Mouse (Mus musculus) c-Kit-positive CD71-positive TER-119-positive erythroid progenitor cells, embryonic 14.5 days (primary cell): ENCODE data around the gene Hdlbp.
"Not testable (repeated sequence)": the region's sequence is repeated elsewhere in the genome, so short reads cannot be mapped to it uniquely, and the experiment has no call there.

Experiments
- DNase-seq: peaks from one replicate; pipeline ENCODE4 v3.0.0-alpha.2; 2013; ENCODE audit warnings: low spot score

Gene Hdlbp

GRCm38 (mm10) chr1:93478586-93479475, at the start of gene Hdlbp:
Gene Hdlbp (minus strand): TSS chr1:93478815.
- peak; percentile 96 for DNase-seq

- no peak for DNase-seq
Observed at GRCm38 (mm10) chr1:93522325-93522724, 43.7 kb upstream of the Hdlbp start.

- DNase-seq = no peak
Observed at GRCm38 (mm10) chr1:93521491-93521890, 42.9 kb upstream of the Hdlbp start.

GRCm38 (mm10) chr1:93513221-93513620, 34.6 kb upstream of the Hdlbp start:
- no peak for DNase-seq

- DNase-seq = peak; percentile 6
Observed at GRCm38 (mm10) chr1:93512351-93512690, 33.7 kb upstream of the Hdlbp start.

- DNase-seq = peak; percentile 90
Observed at GRCm38 (mm10) chr1:93511585-93512350, 33.2 kb upstream of the Hdlbp start, which contains the start of gene Farp2. Gene Farp2 (plus strand): TSS chr1:93512079.

GRCm38 (mm10) chr1:93508576-93508975, 30.0 kb upstream of the Hdlbp start:
- not testable (repeated sequence) for DNase-seq

- peak; percentile 50 for DNase-seq
Observed at GRCm38 (mm10) chr1:93506944-93507676, 28.5 kb upstream of the Hdlbp start.

- DNase-seq = no peak
Observed at GRCm38 (mm10) chr1:93495312-93495711, 16.7 kb upstream of the Hdlbp start.

GRCm38 (mm10) chr1:93486302-93486701, 7.7 kb upstream of the Hdlbp start:
- DNase-seq = not testable (repeated sequence)

- DNase-seq = peak; percentile 56
Observed at GRCm38 (mm10) chr1:93479476-93480083, 965 bp upstream of the Hdlbp start.

GRCm38 (mm10) chr1:93477758-93478585, 643 bp downstream of the Hdlbp start:
- DNase-seq = peak; percentile 90

- DNase-seq = no peak
Observed at GRCm38 (mm10) chr1:93475694-93476093, 2.9 kb downstream of the Hdlbp start.

GRCm38 (mm10) chr1:93468626-93469025, 10.0 kb downstream of the Hdlbp start:
- DNase-seq = no peak

GRCm38 (mm10) chr1:93465746-93466145, 12.9 kb downstream of the Hdlbp start:
- DNase-seq = no peak

- no peak for DNase-seq
Observed at GRCm38 (mm10) chr1:93465066-93465465, 13.5 kb downstream of the Hdlbp start.

GRCm38 (mm10) chr1:93459101-93459500, 19.5 kb downstream of the Hdlbp start:
- no peak for DNase-seq

- DNase-seq = no peak
Observed at GRCm38 (mm10) chr1:93458357-93458756, 20.3 kb downstream of the Hdlbp start.

- no peak for DNase-seq
Observed at GRCm38 (mm10) chr1:93453721-93454255, 24.8 kb downstream of the Hdlbp start.

GRCm38 (mm10) chr1:93450118-93450517, 28.5 kb downstream of the Hdlbp start:
- DNase-seq = not testable (repeated sequence)

- DNase-seq = no peak
Observed at GRCm38 (mm10) chr1:93445822-93446162, 32.8 kb downstream of the Hdlbp start.
